In genomic region chr3:5699528-5699927, GRCm38 (mm10) we compare ENCODE assay signal across 33 mouse cellular contexts. TPM values are rescaled to one million over a fixed set of nuclear protein-coding genes. Genes with fewer than 3 reads are reported as not detected.
"Had no signal": no experiment of that assay in that cellular context is flagged by ENCODE, and none has a peak within 500 bp of the region (broad histone marks: within the 10 kb centered on the region; RNA-seq: fewer than 3 reads in every experiment).

No protein-coding gene starts in this region.

- DNase-seq: left cerebral cortex, postnatal 4 days; liver; liver, embryonic 13.5 days; lung, adult 18-20 months; lung, adult 2 months; lung, embryonic 14.5 days; lung, postnatal 10 days; lung, postnatal 14 days; lung, postnatal 36 days; lung, postnatal 4 days; midbrain, embryonic 14.5 days had no signal

- H3K27ac ChIP-seq: limb, embryonic 10.5 days; limb, embryonic 12.5 days; limb, embryonic 13.5 days; limb, embryonic 15.5 days; liver, embryonic 12.5 days; liver, embryonic 13.5 days; liver, embryonic 14.5 days; liver, embryonic 15.5 days; lung, embryonic 15.5 days; macrophage; midbrain, embryonic 10.5 days; midbrain, embryonic 12.5 days; midbrain, embryonic 13.5 days; midbrain, embryonic 15.5 days; neural tube, embryonic 12.5 days had no signal

- H3K4me3 ChIP-seq: limb, embryonic 10.5 days; limb, embryonic 12.5 days; limb, embryonic 13.5 days; limb, embryonic 15.5 days; liver, embryonic 12.5 days; liver, embryonic 13.5 days; liver, embryonic 15.5 days; lung, embryonic 15.5 days; megakaryocyte, embryonic 14.5 days; midbrain, embryonic 10.5 days; midbrain, embryonic 12.5 days; midbrain, embryonic 13.5 days; midbrain, embryonic 15.5 days; myocyte; neural tube, embryonic 12.5 days had no signal

- H3K4me2 ChIP-seq: limb, embryonic 12.5 days; limb, embryonic 13.5 days; limb, embryonic 15.5 days; liver, embryonic 11.5 days; liver, embryonic 12.5 days; liver, embryonic 13.5 days; liver, embryonic 15.5 days; lung, embryonic 14.5 days; lung, embryonic 15.5 days; midbrain, embryonic 11.5 days; midbrain, embryonic 12.5 days; midbrain, embryonic 13.5 days; midbrain, embryonic 15.5 days; neural tube, embryonic 12.5 days had no signal

- H3K4me1 ChIP-seq: limb, embryonic 10.5 days; limb, embryonic 12.5 days; limb, embryonic 13.5 days; limb, embryonic 15.5 days; liver, embryonic 12.5 days; liver, embryonic 13.5 days; liver, embryonic 15.5 days; lung, embryonic 15.5 days; megakaryocyte, embryonic 14.5 days; midbrain, embryonic 10.5 days; midbrain, embryonic 12.5 days; midbrain, embryonic 13.5 days; midbrain, embryonic 15.5 days; neural tube, embryonic 12.5 days had no signal

- H3K9me3 ChIP-seq: limb, embryonic 10.5 days; limb, embryonic 12.5 days; limb, embryonic 13.5 days; limb, embryonic 15.5 days; liver, embryonic 12.5 days; liver, embryonic 13.5 days; liver, embryonic 15.5 days; lung, embryonic 15.5 days; megakaryocyte, embryonic 14.5 days; midbrain, embryonic 10.5 days; midbrain, embryonic 12.5 days; midbrain, embryonic 13.5 days; midbrain, embryonic 15.5 days; neural tube, embryonic 12.5 days had no signal

- H3K27me3 ChIP-seq: limb, embryonic 12.5 days; limb, embryonic 13.5 days; limb, embryonic 15.5 days; liver, embryonic 12.5 days; liver, embryonic 13.5 days; liver, embryonic 15.5 days; lung, embryonic 15.5 days; megakaryocyte, embryonic 14.5 days; midbrain, embryonic 12.5 days; midbrain, embryonic 13.5 days; midbrain, embryonic 15.5 days; neural tube, embryonic 12.5 days had no signal

- ATAC-seq: liver, embryonic 12.5 days; lung, postnatal 0 days; midbrain, embryonic 13.5 days; midbrain, embryonic 15.5 days; midbrain, embryonic 16.5 days had no signal

- H3K36me3 ChIP-seq: limb, embryonic 10.5 days; limb, embryonic 12.5 days; limb, embryonic 13.5 days; limb, embryonic 15.5 days; liver, embryonic 12.5 days; liver, embryonic 13.5 days; liver, embryonic 15.5 days; lung, embryonic 15.5 days; midbrain, embryonic 10.5 days; midbrain, embryonic 12.5 days; midbrain, embryonic 13.5 days; midbrain, embryonic 15.5 days; neural tube, embryonic 12.5 days had no signal

- H3K9ac ChIP-seq: limb, embryonic 12.5 days; limb, embryonic 13.5 days; limb, embryonic 15.5 days; liver, embryonic 12.5 days; liver, embryonic 13.5 days; liver, embryonic 14.5 days; liver, embryonic 15.5 days; lung, embryonic 14.5 days; lung, embryonic 15.5 days; midbrain, embryonic 12.5 days; midbrain, embryonic 13.5 days; midbrain, embryonic 15.5 days; neural tube, embryonic 12.5 days had no signal

RNA-seq across cellular contexts. Expression of gene Gm8797, which starts 51.1 kb away (rescaled TPM):
- total RNA-seq: liver, adult 2 months; midbrain, postnatal 0 days had no signal
- polyA plus RNA-seq: liver, adult 2 months had no signal
